In genomic region chr2:131902867-131903266, GRCm38 (mm10) we compare ENCODE assay signal across 10 mouse cellular contexts. TPM values are rescaled to one million over a fixed set of nuclear protein-coding genes. Genes with fewer than 3 reads are reported as not detected.
DNase-seq lines count a peak whose midpoint lies in the region; ATAC-seq and TF ChIP-seq lines count a peak whose summit lies in the region.
"Had no signal": no experiment of that assay in that cellular context is flagged by ENCODE, and none has a peak within 500 bp of the region (broad histone marks: within the 10 kb centered on the region; RNA-seq: fewer than 3 reads in every experiment).

No protein-coding gene starts in this region.

- no peaks in the 10 kb centered on the region for H3K9me3 ChIP-seq in kidney, embryonic 15.5 days (replicated peaks)
- H3K9me3 ChIP-seq in heart, embryonic 10.5 days: no peaks in the 10 kb centered on the region
- no peaks in the 10 kb centered on the region for H3K9me3 ChIP-seq in lung, postnatal 0 days (ENCODE audit: low read length)
- H3K9me3 ChIP-seq: G1E; neural tube, embryonic 12.5 days had no signal

- no peaks in the 10 kb centered on the region for H3K36me3 ChIP-seq in kidney, embryonic 15.5 days
- no peaks in the 10 kb centered on the region for H3K36me3 ChIP-seq in heart, embryonic 10.5 days
- no peaks in the 10 kb centered on the region for H3K36me3 ChIP-seq in lung, postnatal 0 days (ENCODE audit: insufficient read depth, low read length)
- H3K36me3 ChIP-seq: G1E; neural tube, embryonic 12.5 days had no signal

- H3K9ac ChIP-seq in kidney, embryonic 15.5 days: no peak overlapping the region
- no peak overlapping the region for H3K9ac ChIP-seq in lung, postnatal 0 days (replicated peaks; ENCODE audit: low read depth)
- H3K9ac ChIP-seq: neural tube, embryonic 12.5 days had no signal

- 48% methylated on average over 8 of the region's 8 CpGs for WGBS in kidney, embryonic 15.5 days
- 17% methylated on average over 8 of the region's 8 CpGs for WGBS in heart, embryonic 10.5 days
- WGBS in lung, postnatal 0 days: 29% methylated on average over 8 of the region's 8 CpGs

- TF ChIP-seq EP300 in lung, postnatal 0 days (IDR thresholded peaks at IDR 0.05): peak; percentile 64; the same call in 1 of the 2 replicates

- H3K27me3 ChIP-seq in kidney, embryonic 15.5 days: no peaks in the 10 kb centered on the region
- no peaks in the 10 kb centered on the region for H3K27me3 ChIP-seq in heart, embryonic 10.5 days (ENCODE audit: insufficient read depth, poor library complexity, severe bottlenecking)
- no peaks in the 10 kb centered on the region for H3K27me3 ChIP-seq in lung, postnatal 0 days (replicated peaks; ENCODE audit: insufficient read depth, low read length)
- H3K27me3 ChIP-seq: neural tube, embryonic 12.5 days had no signal

- DNase-seq in kidney, postnatal 10 days: peak; percentile 17
- DNase-seq in R1 (ENCODE audit: low read depth, low spot score): peak; percentile 50
- DNase-seq in heart, embryonic 10.5 days (ENCODE audit: low spot score): peak; percentile 93
- DNase-seq in lung, postnatal 0 days (ENCODE audit: low spot score): peak; percentile 74
- no peak for DNase-seq in neural tube, embryonic 10.5 days (ENCODE audit: extremely low spot score, low spot score)
- no peak for DNase-seq in cerebellum, adult 9-11 months
- DNase-seq in thymus, postnatal 10 days (ENCODE audit: low spot score in 2 of 2): no peak

- no peak overlapping the region for H3K4me3 ChIP-seq in kidney, embryonic 15.5 days (replicated peaks)
- H3K4me3 ChIP-seq in heart, embryonic 10.5 days: no peak overlapping the region
- H3K4me3 ChIP-seq in lung, postnatal 0 days (ENCODE audit: low read depth, low read length): no peak overlapping the region
- H3K4me3 ChIP-seq: neural tube, embryonic 12.5 days had no signal

- no peak for ATAC-seq in kidney, embryonic 15.5 days (replicated peaks; ENCODE audit: low FRiP score)
- ATAC-seq in lung, postnatal 0 days: peak; percentile 89

- no peak overlapping the region for H3K4me2 ChIP-seq in kidney, embryonic 15.5 days
- H3K4me2 ChIP-seq in lung, postnatal 0 days (replicated peaks; ENCODE audit: low read depth, low read length): no peak overlapping the region
- H3K4me2 ChIP-seq: neural tube, embryonic 12.5 days had no signal

- H3K4me1 ChIP-seq in kidney, embryonic 15.5 days: 0 out of 2 replicates have a peak, but pooled peaks cover under 1% of the 10 kb centered on the region
- H3K4me1 ChIP-seq in heart, embryonic 10.5 days: peaks cover 33% of the 10 kb centered on the region
- H3K4me1 ChIP-seq in lung, postnatal 0 days (ENCODE audit: insufficient read depth, low read depth, low read length): no peaks in the 10 kb centered on the region; the same call in 1 of the 2 replicates
- H3K4me1 ChIP-seq: neural tube, embryonic 12.5 days had no signal

- no peak overlapping the region for H3K27ac ChIP-seq in kidney, embryonic 15.5 days
- H3K27ac ChIP-seq in heart, embryonic 10.5 days: peak overlapping the region; percentile 81
- peak overlapping the region; percentile 71 for H3K27ac ChIP-seq in lung, postnatal 0 days (ENCODE audit: low read length)
- H3K27ac ChIP-seq: neural tube, embryonic 12.5 days had no signal

- no peak for TF ChIP-seq CTCF in lung, postnatal 0 days (IDR thresholded peaks at IDR 0.05)

RNA-seq across cellular contexts. Expression of gene Prnp, which starts 6.9 kb away (rescaled TPM):
- 45.1 and 47.4 TPM in 2 replicates for polyA plus RNA-seq in kidney, embryonic 15.5 days (2015; fragmentation: Nextera tagmentation; extraction: Ambion mirVana)
- 62.6 and 67.0 TPM in 2 replicates for polyA plus RNA-seq in heart, embryonic 10.5 days (2016; fragmentation: Nextera tagmentation; extraction: Ambion mirVana)
- polyA plus RNA-seq in lung, postnatal 0 days (2015; fragmentation: Nextera tagmentation; extraction: Ambion mirVana): 135 and 142 TPM in 2 replicates

RNA-seq across cellular contexts. Expression of gene Prn, which starts 6.9 kb away (rescaled TPM):
- not detected in 2 replicates for polyA plus RNA-seq in kidney, embryonic 15.5 days (2015; fragmentation: Nextera tagmentation; extraction: Ambion mirVana)
- polyA plus RNA-seq in heart, embryonic 10.5 days (2016; fragmentation: Nextera tagmentation; extraction: Ambion mirVana): 0.35 TPM in 1 of 2 replicates, not detected in the other
- not detected in 2 replicates for polyA plus RNA-seq in lung, postnatal 0 days (2015; fragmentation: Nextera tagmentation; extraction: Ambion mirVana)
- polyA plus RNA-seq: G1E; neural tube, embryonic 12.5 days had no signal

RNA-seq across cellular contexts. Expression of gene Erv3, which starts 43.3 kb away (rescaled TPM):
- polyA plus RNA-seq in kidney, embryonic 15.5 days (2015; fragmentation: Nextera tagmentation; extraction: Ambion mirVana): not detected in 2 replicates
- polyA plus RNA-seq in heart, embryonic 10.5 days (2016; fragmentation: Nextera tagmentation; extraction: Ambion mirVana): not detected in 2 replicates
- polyA plus RNA-seq in lung, postnatal 0 days (2015; fragmentation: Nextera tagmentation; extraction: Ambion mirVana): not detected in 2 replicates
- polyA plus RNA-seq: neural tube, embryonic 12.5 days had no signal

RNA-seq across cellular contexts. Expression of gene Prnd, which starts 47.8 kb away (rescaled TPM):
- 18.9 and 20.8 TPM in 2 replicates for polyA plus RNA-seq in kidney, embryonic 15.5 days (2015; fragmentation: Nextera tagmentation; extraction: Ambion mirVana)
- polyA plus RNA-seq in heart, embryonic 10.5 days (2016; fragmentation: Nextera tagmentation; extraction: Ambion mirVana): 3.1 and 4.6 TPM in 2 replicates
- 3.5 and 6.0 TPM in 2 replicates for polyA plus RNA-seq in lung, postnatal 0 days (2015; fragmentation: Nextera tagmentation; extraction: Ambion mirVana)
- polyA plus RNA-seq: G1E had no signal

Comparison
In these comparisons a context has a peak if more than half of its experiments do, and no peak if none do; other contexts are left out.
1. DNase-seq: peak in kidney, postnatal 10 days (single experiment), R1 (single experiment), heart, embryonic 10.5 days (single experiment) and lung, postnatal 0 days (single experiment); none in neural tube, embryonic 10.5 days (single experiment), cerebellum, adult 9-11 months (single experiment) and thymus, postnatal 10 days (0 of 2).